Mouse (Mus musculus) megakaryocyte progenitor cell, adult 5-6 weeks (primary cell): ENCODE data around the gene Tagln3. TPM values are rescaled to one million over a fixed set of nuclear protein-coding genes. Genes with fewer than 3 reads are reported as not detected.

Source experiments
- total RNA-seq, 2 experiments: library from RNA; stranded (forward) in 1 of 2; stranded (reverse) in 1 of 2; fragments of 157-497, 149-512 nt in 1 of 2; fragments of 200-1000 nt in 1 of 2; gene quantifications; 2 replicates each; pipeline versions ENCODE4 v1.2.3 to v1.2.4; 2015 to 2017

The Tagln3 gene
- total RNA-seq, 2 experiments from 2014 or later: not detected

Other genes with a start within 250 kb of the Tagln3 start
- gene Gm609, start 231.6 kb downstream of the Tagln3 start, total RNA-seq (2015): not detected in 2 replicates
- not detected in 2 replicates for gene Gm609, start 231.6 kb downstream of the Tagln3 start, total RNA-seq (2017)
- not detected in 2 replicates for gene Gm17783, start 192.6 kb downstream of the Tagln3 start, total RNA-seq (2015)
- not detected in 2 replicates for gene Gm17783, start 192.6 kb downstream of the Tagln3 start, total RNA-seq (2017)
- gene Slc9c1, start 189.3 kb downstream of the Tagln3 start, total RNA-seq (2015): not detected in 2 replicates
- not detected in 2 replicates for gene Slc9c1, start 189.3 kb downstream of the Tagln3 start, total RNA-seq (2017)
- gene Gcsam, start 114.2 kb downstream of the Tagln3 start, total RNA-seq (2015): 0.35 and 0.46 TPM in 2 replicates
- 0.30 TPM in 1 of 2 replicates, not detected in the other for gene Gcsam, start 114.2 kb downstream of the Tagln3 start, total RNA-seq (2017)
- gene BC016579, start 70.5 kb downstream of the Tagln3 start, total RNA-seq (2015): 1.0 and 2.2 TPM in 2 replicates
- 0.17 and 0.61 TPM in 2 replicates for gene BC016579, start 70.5 kb downstream of the Tagln3 start, total RNA-seq (2017)
- 0.46 and 0.74 TPM in 2 replicates for gene Tmprss7, start 30.9 kb downstream of the Tagln3 start, total RNA-seq (2015)
- gene Tmprss7, start 30.9 kb downstream of the Tagln3 start, total RNA-seq (2017): 0.12 and 0.81 TPM in 2 replicates
- gene Abhd10, start 18.3 kb upstream of the Tagln3 start, total RNA-seq (2015): 22.5 and 25.0 TPM in 2 replicates
- 18.2 and 27.4 TPM in 2 replicates for gene Abhd10, start 18.3 kb upstream of the Tagln3 start, total RNA-seq (2017)
- gene Phldb2, start 229.0 kb upstream of the Tagln3 start, total RNA-seq (2015): 1.1 and 1.8 TPM in 2 replicates
- 1.2 and 1.7 TPM in 2 replicates for gene Phldb2, start 229.0 kb upstream of the Tagln3 start, total RNA-seq (2017)